Mouse (Mus musculus): ENCODE measurements at regions not wholly inside any gene's neighbourhood (a gene's known extent, or its start where the extent isn't known, plus 50 kb on each side); places are given as distances from the start of the nearest gene placed in this dataset.
"Not testable (repeated sequence)": the region's sequence is repeated elsewhere in the genome, so short reads cannot be mapped to it uniquely, and the experiment has no call there.

GRCm38 (mm10) chr1:176511467-176511866 is 236.4 kb upstream of the Pld5 start:
- in situ Hi-C loops (cut with MboI; ENCODE audit: unreplicated experiment in 2 of 2) = no loop called here

- in situ Hi-C loops (cut with MboI; ENCODE audit: unreplicated experiment in 2 of 2) = no loop called here
Measured at GRCm38 (mm10) chr1:176505441-176505840, 230.3 kb upstream of the Pld5 start.

DNA sequence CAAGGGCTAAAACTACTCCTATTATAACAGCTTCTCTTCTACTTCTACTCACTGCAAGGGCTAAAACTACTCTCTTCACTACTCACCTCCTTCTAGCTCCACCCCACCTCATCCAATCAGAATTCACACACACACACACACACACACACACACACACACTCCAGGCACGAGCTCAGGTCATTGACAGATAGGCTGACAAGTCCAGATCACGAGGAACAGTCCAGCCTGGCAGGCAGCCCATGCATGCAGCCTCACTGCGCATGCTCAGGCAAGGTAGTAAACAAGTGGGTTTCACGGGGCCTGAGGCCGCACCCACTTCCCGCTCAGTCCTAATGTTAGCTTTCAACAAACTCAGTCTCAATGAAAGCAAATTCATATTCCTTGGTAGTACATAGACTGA is 229.6 kb upstream of the Pld5 start:
- in situ Hi-C loops (cut with MboI; ENCODE audit: unreplicated experiment in 2 of 2) = not testable (repeated sequence)

- in situ Hi-C loops (cut with MboI; ENCODE audit: unreplicated experiment in 2 of 2) = no loop called here
Measured at GRCm38 (mm10) chr1:176499010-176499650, 224.0 kb upstream of the Pld5 start.

DNA sequence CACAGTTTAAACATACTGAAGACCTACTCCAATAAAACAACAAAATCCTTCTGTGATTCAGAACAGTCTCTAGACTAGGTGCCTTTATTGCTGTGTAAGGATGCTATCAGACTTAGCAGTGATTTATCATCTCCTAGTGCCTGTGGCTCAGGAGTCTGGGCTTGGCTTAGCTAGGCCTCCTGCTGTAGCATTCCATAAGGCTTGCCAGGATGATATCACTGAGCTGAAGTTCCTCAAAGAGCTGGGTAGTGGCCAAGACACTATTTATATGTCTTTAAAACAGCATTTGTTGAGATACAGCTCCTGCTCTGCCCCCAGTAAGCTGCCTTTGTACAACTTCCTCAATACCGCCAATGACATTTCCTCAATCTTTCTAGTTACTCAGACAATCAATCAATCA is 193.4 kb upstream of the Pld5 start:
- in situ Hi-C loops (cut with MboI; ENCODE audit: unreplicated experiment in 2 of 2) = no loop called here

- in situ Hi-C loops (cut with MboI; ENCODE audit: unreplicated experiment in 2 of 2) = no loop called here
Measured at GRCm38 (mm10) chr1:176462125-176462524, 187.0 kb upstream of the Pld5 start.

- in situ Hi-C loops (cut with MboI; ENCODE audit: unreplicated experiment in 2 of 2) = no loop called here
Measured at GRCm38 (mm10) chr1:176446735-176447134, 171.6 kb upstream of the Pld5 start.

DNA sequence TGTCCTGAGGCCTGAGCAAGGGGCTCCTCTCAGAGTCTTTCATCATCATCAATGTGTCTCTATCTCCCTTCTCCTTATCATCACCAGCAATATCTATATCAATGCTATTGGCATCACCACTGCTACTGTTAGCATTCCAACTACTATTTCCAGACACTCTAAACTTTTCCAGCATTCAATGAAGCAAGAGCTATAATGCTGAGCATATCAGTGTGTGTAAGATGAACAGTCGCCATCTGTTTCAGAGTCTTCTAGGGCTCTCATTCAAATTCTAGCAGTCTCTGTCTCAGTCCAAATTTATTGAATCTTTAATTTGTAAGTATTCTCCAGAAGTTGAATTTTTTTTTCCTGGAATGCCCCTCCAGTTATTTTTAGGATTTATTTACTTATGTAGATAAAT is 168.6 kb upstream of the Pld5 start:
- in situ Hi-C loops (cut with MboI; ENCODE audit: unreplicated experiment in 2 of 2) = no loop called here

DNA sequence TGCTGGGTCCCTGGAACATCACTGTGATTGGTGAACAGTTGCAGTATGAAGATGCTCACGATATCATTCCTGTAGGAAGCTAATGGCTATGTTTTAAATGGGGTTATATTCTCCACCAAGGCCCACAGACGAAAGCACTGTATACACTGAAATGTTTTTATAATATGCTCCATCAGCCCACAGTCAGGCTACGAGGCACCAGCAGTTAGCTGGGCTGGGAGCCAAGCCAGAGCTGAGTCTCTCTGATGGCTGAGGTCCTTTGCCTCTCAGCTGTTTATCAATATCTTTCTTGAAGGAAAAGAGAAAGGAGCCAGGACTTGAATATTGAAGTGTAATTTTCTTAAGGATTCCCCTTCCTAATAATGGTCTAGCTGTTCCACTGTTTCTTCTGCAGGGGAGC is 165.1 kb upstream of the Pld5 start:
- in situ Hi-C loops (cut with MboI; ENCODE audit: unreplicated experiment in 2 of 2) = no loop called here

DNA sequence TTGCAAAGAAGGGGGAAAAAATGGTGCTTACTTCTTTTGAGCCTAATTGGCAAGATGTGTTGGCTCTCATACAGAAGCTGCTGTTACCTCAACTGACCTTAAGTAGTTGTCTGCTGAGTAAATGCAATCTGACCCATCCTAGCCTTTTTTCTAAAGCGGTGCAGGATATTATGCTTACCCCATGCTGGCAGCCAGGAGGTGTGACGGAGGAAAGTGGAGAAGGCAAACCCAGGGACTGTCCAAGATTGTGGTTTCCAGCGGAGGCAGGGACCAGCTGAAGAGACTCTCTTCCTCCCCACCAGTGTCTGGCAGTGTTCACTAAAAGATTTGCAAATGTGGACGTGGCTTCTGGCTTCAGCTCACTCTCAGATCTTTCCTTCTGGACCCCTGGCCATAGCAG is 152.7 kb upstream of the Pld5 start:
- in situ Hi-C loops (cut with MboI; ENCODE audit: unreplicated experiment in 2 of 2) = no loop called here

GRCm38 (mm10) chr1:176427046-176427445 is 151.9 kb upstream of the Pld5 start:
- in situ Hi-C loops (cut with MboI; ENCODE audit: unreplicated experiment in 2 of 2) = no loop called here

- in situ Hi-C loops (cut with MboI; ENCODE audit: unreplicated experiment in 2 of 2) = no loop called here
Measured at GRCm38 (mm10) chr1:176417251-176417650, 142.1 kb upstream of the Pld5 start.

- in situ Hi-C loops (cut with MboI; ENCODE audit: unreplicated experiment in 2 of 2) = no loop called here
Measured at GRCm38 (mm10) chr1:176404128-176404527, 129.0 kb upstream of the Pld5 start.

GRCm38 (mm10) chr1:176379645-176380044 is 104.5 kb upstream of the Pld5 start:
- in situ Hi-C loops (cut with MboI; ENCODE audit: unreplicated experiment in 2 of 2) = no loop called here

GRCm38 (mm10) chr1:176366900-176367299 is 91.8 kb upstream of the Pld5 start:
- in situ Hi-C loops (cut with MboI; ENCODE audit: unreplicated experiment in 2 of 2) = no loop called here

- in situ Hi-C loops (cut with MboI; ENCODE audit: unreplicated experiment in 2 of 2) = no loop called here
Measured at GRCm38 (mm10) chr1:176360957-176361356, 85.8 kb upstream of the Pld5 start.

- in situ Hi-C loops (cut with MboI; ENCODE audit: unreplicated experiment in 2 of 2) = no loop called here
Measured at GRCm38 (mm10) chr1:176359992-176360724, 85.0 kb upstream of the Pld5 start.

DNA sequence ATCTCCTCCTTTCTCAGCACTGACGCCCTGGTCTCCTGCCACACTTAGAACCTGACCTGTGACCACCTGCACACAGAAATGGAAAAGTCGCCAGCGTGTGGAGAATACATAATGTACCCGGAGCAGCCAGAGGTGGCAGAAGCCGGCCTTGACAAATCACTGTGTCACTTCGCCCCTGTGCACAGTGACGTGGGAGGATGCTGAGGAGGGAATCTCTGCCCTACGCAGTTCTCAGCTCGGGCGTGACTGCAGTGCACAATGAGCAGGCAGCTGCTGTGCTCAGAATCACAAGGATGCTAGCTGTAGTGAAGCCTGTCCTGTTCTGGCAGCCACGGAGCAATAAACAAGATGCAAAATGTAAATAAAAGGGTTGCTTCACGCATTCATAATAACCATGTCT is 80.2 kb upstream of the Pld5 start:
- in situ Hi-C loops (cut with MboI; ENCODE audit: unreplicated experiment in 2 of 2) = no loop called here

GRCm38 (mm10) chr1:176354898-176355297 is 79.8 kb upstream of the Pld5 start:
- in situ Hi-C loops (cut with MboI; ENCODE audit: unreplicated experiment in 2 of 2) = no loop called here

- in situ Hi-C loops (cut with MboI; ENCODE audit: unreplicated experiment in 2 of 2) = no loop called here
Measured at GRCm38 (mm10) chr1:176352706-176353105, 77.6 kb upstream of the Pld5 start.

- in situ Hi-C loops (cut with MboI; ENCODE audit: unreplicated experiment in 2 of 2) = no loop called here
Measured at GRCm38 (mm10) chr1:176349909-176350495, 74.9 kb upstream of the Pld5 start.

GRCm38 (mm10) chr1:176348129-176348528 is 73.0 kb upstream of the Pld5 start:
- in situ Hi-C loops (cut with MboI; ENCODE audit: unreplicated experiment in 2 of 2) = no loop called here
